Mouse (Mus musculus): ENCODE data around the gene Vmn2r-ps159.
"Not testable (repeated sequence)": the region's sequence is repeated elsewhere in the genome, so short reads cannot be mapped to it uniquely, and the experiment has no call there.

Gene Vmn2r-ps159

GRCm38 (mm10) chr4:156330803-156331202, at the start of gene Vmn2r-ps159:
Gene Vmn2r-ps159 (plus strand): TSS chr4:156331103.
- H3K4me3 ChIP-seq (replicated peaks; ENCODE audit: low read length); H3K4me1 ChIP-seq (replicated peaks; ENCODE audit: low read depth, low read length); H3K36me3 ChIP-seq (ENCODE audit: insufficient read depth, low read length); H3K27me3 ChIP-seq (ENCODE audit: insufficient read depth, low read length): not testable (repeated sequence)
- peaks cover 36% of the 10 kb centered on the region for H3K9me3 ChIP-seq (ENCODE audit: low read length)

GRCm38 (mm10) chr4:156341601-156342504, 10.9 kb downstream of the Vmn2r-ps159 start:
- H3K9me3 ChIP-seq (ENCODE audit: low read length) = peaks cover 35% of the 10 kb centered on the region
- not testable (repeated sequence) for H3K27me3 ChIP-seq (ENCODE audit: insufficient read depth, low read length); H3K4me1 ChIP-seq (replicated peaks; ENCODE audit: low read depth, low read length); H3K4me3 ChIP-seq (replicated peaks; ENCODE audit: low read length); H3K36me3 ChIP-seq (ENCODE audit: insufficient read depth, low read length)

GRCm38 (mm10) chr4:156342569-156343325, 11.8 kb downstream of the Vmn2r-ps159 start:
- no peak overlapping the region for H3K4me3 ChIP-seq (replicated peaks; ENCODE audit: low read length)
- TF ChIP-seq CTCF (conservative IDR thresholded peaks at IDR 0.05; ENCODE audit: low read length) (no peak), NANOG (IDR thresholded peaks at IDR 0.05; ENCODE audit: borderline replicate concordance, low read length) (no peak), POU5F1 (IDR thresholded peaks at IDR 0.05; ENCODE audit: borderline replicate concordance, low read length) (no peak)
- no peaks in the 10 kb centered on the region for H3K36me3 ChIP-seq (ENCODE audit: insufficient read depth, low read length)
- H3K9me3 ChIP-seq (ENCODE audit: low read length) = peaks cover 35% of the 10 kb centered on the region
- no peaks in the 10 kb centered on the region for H3K27me3 ChIP-seq (ENCODE audit: insufficient read depth, low read length)
- H3K4me1 ChIP-seq (replicated peaks; ENCODE audit: low read depth, low read length) = no peaks in the 10 kb centered on the region

GRCm38 (mm10) chr4:156343332-156343731, 12.4 kb downstream of the Vmn2r-ps159 start:
- Histone ChIP-seq H3K9me3 (ENCODE audit: low read length) (peaks cover 35% of the 10 kb centered on the region), H3K4me3 (replicated peaks; ENCODE audit: low read length) (no peak overlapping the region), H3K27me3 (ENCODE audit: insufficient read depth, low read length) (no peaks in the 10 kb centered on the region), H3K4me1 (replicated peaks; ENCODE audit: low read depth, low read length) (no peaks in the 10 kb centered on the region), H3K36me3 (ENCODE audit: insufficient read depth, low read length) (no peaks in the 10 kb centered on the region)
- no peak for TF ChIP-seq POU5F1 (IDR thresholded peaks at IDR 0.05; ENCODE audit: borderline replicate concordance, low read length)
- no peak for TF ChIP-seq NANOG (IDR thresholded peaks at IDR 0.05; ENCODE audit: borderline replicate concordance, low read length)
- no peak for TF ChIP-seq CTCF (conservative IDR thresholded peaks at IDR 0.05; ENCODE audit: low read length)

GRCm38 (mm10) chr4:156356756-156357437, 26.0 kb downstream of the Vmn2r-ps159 start:
- peaks cover 16% of the 10 kb centered on the region for H3K9me3 ChIP-seq (ENCODE audit: low read length)
- H3K27me3 ChIP-seq (ENCODE audit: insufficient read depth, low read length); H3K4me1 ChIP-seq (replicated peaks; ENCODE audit: low read depth, low read length); H3K36me3 ChIP-seq (ENCODE audit: insufficient read depth, low read length); H3K4me3 ChIP-seq (replicated peaks; ENCODE audit: low read length): not testable (repeated sequence)

Data from E14TG2a.4 (cell line).